Mouse (Mus musculus): Measurements from ENCODE around the gene Sat1.
"Not testable (repeated sequence)": the region's sequence is repeated elsewhere in the genome, so short reads cannot be mapped to it uniquely, and the experiment has no call there.

The Sat1 gene

DNA sequence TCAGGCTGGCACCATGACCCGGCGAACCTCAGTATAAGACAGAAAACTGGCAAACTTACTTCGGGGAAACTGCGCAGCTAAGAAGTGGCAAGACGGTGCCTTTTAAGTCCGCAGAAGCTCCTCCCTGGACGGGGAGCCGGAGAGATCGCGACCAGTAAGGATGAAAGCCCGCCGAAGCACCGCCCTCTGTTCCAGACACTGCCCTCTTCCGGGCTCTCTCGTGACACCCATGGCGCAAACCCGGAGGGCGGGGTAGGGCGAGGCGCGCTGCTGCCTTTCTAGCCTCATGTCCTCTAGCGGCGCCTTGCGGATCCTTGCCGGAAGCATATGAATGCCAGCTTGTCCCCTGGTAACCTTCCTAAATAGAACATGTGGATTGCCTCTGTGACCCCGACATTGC, at the start of gene Sat1:
Gene Sat1 (minus strand): TSS at position 179 of the 400 bp plus-strand sequence.
- DNase-seq (ENCODE audit: low spot score in 2 of 2): peak; percentile 86 to 89

DNA sequence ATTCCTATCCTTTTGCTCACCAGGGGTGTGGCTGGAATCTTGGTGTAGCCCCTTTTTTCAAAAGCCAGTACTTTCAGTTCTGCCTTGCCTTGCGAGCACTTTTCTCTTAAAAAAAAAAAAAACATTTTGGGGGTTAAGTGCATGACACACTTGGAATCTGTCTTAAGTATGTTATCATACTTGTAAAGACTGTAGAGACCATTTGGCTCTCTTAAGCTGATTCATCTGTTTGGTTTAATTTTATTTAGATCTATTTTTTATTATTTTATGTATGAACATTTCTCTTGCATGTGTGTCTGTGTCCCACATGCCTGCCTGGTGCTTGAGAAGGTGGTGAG, 46.6 kb upstream of the Sat1 start:
- no peak for DNase-seq (ENCODE audit: low spot score in 2 of 2)

DNA sequence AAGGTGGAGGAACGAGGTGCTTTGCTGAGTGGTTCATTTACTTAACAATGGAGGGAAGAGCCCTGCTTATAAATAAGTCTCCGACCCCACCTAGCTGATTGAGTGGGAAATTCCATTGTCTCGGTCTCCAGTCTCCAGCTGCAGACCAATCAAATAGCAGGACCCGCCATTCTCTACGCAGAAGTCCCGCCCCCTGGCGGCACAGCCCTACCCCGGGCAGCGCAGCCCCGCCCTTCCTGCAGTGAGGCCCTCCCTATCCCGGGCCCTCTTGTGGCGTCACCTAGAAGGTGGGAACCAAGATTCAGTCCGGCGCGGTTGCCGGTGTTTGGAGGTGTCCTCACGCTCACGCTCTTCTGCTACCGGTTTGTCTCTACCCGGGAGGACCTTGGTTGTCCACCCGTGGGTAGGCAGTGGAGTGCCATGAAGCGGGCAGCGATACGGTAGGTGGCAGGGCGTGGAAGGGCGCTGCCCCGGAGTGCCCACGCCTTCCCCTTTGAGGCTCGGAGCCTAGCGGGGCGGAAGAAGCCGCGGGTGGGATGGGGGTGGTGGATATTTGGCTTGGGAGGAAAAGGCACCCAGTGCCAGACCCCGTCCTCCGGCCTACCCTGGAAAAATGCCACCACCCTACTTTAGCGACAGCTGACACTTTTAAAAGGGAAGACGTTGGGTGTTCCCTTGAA, 46.1 kb upstream of the Sat1 start, which contains the start of gene Acot9:
Gene Acot9 (plus strand): TSS at position 209 of the 680 bp plus-strand sequence.
- peak; percentile 84 to 88 for DNase-seq (ENCODE audit: low spot score in 2 of 2)

DNA sequence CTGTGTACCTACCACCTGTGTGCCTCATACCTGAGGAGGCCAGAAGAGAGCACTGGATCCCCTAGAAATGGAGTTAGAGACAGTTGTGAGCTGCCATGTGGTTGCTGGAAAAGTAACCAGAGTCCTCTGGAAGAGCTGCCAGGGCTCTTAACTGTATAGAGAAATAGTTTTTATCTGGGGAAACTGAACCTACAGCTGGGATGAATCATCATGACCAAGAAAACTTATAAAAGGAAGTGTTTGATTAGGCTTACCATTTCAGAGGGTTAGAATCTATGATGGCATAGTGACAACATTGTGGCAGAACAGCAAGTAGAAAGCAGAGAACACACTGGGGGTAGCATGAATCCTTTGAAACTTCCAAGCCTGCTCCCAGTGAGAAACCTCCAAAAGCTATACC, 40.6 kb upstream of the Sat1 start:
- no peak for DNase-seq (ENCODE audit: low spot score in 2 of 2)

DNA sequence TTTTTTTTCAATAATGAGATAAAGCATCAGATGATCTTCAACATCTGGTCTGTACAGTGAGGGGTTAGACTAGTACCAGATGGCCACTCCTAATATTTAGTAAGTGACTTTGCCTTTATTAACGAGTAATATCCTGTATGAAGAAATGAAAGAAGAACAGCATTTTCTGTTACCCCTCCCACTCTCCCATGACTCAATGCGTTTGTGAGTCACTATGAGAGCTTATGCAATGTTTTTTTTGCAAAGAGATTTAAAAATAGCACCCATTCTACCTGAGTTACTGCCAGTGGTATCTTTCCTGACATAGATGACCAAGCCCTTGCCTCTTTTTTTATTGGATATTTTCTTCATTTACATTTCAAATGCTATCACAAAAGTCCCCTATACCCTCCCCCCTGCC, 2.0 kb upstream of the Sat1 start:
- DNase-seq (ENCODE audit: low spot score in 2 of 2): no peak

DNA sequence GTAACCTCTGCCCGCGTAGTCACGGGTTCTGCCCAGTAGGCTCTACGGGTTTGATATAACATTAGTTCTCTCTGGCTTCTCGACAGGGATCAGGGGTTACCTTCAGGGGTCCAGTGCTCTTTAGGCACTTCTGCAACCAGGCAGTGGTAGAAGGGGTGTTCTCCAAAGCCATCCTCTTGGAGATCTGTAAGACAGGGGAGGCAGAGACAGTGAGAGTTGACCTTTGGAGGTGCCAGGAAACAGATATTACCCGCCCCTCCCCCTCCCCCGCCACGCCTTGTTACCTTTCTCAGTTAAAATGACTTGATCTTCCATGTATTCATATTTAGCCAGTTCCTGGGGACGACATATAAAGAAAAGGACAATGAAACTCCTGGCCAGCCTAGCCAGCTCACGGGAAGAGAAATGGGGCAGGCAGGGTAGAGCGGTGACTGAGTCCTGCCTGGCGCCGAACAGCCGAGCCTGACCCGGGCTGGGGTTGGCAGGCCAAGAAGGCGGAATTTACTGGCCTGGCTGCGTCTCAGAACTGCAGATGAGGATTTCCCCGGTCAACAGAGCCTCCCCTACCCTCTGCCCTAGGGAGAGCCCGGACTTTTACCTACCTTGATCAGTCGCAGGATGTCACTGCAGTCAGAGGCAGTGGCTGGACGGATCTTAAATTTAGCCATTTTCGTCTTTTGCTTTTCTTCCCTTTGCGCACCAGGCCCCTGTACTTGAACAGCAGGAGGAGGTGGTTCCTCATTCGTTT, 574 bp downstream of the Sat1 start:
- peak in 1 of 2 experiments; percentile 21 for DNase-seq (ENCODE audit: low spot score in 2 of 2)

DNA sequence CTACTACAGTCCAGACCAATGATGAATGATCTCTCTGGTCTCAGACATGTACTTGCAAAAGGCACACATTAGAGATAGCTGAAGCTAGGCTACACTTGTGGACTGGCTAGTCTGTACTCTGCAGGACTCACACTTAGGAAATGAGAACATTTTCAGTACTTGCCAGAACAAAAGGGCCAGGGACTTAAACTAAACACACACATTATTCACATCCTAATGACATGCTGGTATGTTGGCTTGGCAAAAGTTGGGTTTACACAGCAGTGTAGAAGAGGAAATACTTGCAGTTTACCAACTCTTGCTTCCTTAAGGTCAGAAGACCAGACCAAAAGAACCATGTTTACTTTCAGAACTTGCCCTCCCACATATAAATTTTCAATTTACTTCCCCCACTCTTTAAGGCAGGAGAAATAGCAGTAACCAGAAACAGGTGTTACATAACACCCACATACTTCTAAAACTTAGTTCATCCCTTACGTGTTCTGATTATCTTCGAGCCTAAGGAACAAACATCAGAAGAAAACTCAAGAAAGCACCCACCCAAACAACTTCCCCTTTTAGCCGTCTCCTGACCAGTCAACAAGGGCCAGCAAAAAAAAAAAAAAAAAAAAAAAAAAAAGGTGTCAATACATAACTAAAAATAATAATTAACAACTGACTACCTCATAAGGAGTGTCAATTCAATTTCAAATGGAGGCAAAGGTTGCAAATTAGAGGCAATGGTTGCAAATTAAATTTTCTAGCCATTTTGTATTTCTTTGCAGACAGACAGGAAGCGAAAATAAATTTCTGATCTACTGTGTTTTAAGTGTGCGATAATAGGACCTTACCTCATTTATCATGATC, 1.7 kb downstream of the Sat1 start:
- DNase-seq (ENCODE audit: low spot score in 2 of 2): no peak

DNA sequence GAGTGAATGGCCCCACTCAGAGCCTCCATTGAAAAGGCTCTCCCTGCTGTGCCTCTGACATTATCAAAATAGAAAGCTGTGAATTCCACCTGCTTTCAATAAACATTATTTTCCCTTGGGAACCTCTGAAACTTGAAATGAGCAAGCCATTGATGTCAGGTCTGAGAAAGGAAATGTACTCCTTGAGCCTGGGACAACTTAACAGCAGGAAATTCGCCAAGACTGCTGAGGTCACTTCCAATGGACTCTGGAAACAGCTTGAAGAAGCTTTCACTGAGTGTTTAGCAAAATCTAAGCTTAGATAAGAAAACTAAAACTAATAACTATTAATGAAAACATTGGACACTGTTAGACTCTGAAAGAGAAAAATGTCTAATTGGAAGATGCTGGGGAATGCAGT, 7.6 kb downstream of the Sat1 start:
- no peak for DNase-seq (ENCODE audit: low spot score in 2 of 2)

DNA sequence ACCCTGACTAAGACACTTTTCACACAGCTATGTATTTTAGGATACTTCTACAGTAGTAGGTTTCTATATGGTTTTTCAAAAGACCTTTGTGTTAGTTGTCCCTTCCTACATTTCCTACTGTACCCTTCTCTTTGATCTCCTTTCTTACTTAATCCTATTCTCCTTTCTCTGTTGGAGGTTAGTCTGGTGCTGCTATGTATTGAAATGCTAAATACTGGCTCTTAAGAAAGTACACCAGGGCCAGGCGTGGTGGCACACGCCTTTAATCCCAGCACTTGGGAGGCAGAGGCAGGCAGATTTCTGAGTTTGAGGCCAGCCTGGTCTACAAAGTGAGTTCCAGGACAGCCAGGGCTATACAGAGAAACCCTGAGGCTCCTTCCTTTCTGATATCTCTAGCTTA, 10.8 kb downstream of the Sat1 start:
- not testable (repeated sequence) for DNase-seq (ENCODE audit: low spot score in 2 of 2)

DNA sequence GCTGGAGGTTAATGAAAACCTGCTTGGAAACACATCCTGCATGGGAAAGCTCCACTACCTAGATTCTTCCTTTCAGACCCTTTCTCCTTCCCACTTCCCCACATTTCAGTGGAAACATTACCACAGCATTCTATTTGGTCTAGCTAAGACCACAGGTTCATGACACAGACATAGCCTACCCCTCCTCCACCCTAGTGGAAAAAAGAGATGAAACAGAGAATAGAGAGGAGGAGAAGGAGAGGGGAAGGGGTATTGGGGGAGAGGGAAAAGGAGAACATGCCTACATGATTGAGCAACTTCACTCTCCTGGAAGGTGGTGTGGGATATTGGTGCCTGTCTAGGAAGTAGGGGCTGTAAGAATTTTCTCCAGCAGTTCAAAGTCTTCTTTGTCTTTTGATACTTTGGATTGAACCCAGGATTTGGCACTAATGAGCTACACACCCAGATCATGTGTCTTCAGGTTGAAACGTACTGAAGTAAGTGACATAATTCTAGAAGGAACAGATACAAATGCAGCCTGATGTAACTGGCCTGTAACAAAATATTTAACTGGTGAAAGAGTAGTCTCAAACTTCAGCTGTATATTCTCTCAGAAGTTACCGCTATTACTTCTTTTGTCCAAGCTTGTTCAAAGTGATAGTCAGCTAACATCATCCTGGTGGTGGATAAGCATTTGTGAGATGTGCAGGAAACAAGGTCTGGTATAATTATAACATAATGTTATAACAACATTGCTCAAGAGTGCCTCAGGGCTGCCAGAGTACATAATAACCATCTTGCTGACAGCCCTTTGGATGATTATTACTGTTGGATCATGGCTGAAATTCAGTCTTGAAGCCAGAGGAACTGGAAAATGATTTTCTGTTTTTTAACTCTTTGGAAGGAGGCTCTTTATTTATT, 13.6 kb downstream of the Sat1 start:
- DNase-seq (ENCODE audit: low spot score in 2 of 2): no peak

DNA sequence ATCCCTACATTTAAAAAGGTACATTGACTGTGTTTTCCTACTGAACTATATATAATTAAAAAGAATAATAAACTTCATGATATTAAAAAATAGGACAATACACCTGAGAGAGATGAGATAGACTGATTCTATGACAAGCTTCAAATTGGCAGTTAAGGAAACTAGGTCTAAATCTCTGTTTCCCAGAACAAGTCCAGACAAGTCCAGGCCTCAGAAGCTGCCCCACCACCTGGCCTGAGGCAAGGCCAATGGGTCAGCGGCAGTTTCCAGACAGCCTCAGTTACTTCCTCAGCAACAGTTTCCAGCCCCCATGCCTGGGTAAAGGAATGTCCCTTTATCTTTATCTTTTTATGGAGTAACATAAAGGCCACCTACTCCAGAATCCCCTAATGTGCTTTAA, 14.4 kb downstream of the Sat1 start:
- DNase-seq (ENCODE audit: low spot score in 2 of 2): no peak

DNA sequence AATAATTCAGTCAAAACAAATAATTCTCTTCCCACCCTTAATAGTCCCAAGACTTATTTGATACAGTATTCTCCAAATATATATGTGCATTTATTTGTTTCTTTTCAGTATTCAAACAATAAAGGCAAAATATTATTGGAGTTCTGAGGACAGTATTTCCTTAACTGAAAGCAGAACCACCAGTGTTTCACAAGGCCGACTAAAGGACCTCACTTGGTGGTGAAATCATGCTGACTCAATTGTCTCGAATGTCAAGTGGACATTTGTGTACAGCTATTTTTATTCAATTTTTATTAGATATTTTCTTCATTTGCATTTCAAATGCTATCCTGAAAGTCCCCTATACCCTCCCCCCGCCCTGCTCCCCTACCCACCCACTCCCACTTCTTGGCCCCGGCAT, 21.3 kb downstream of the Sat1 start:
- DNase-seq (ENCODE audit: low spot score in 2 of 2): no peak

DNA sequence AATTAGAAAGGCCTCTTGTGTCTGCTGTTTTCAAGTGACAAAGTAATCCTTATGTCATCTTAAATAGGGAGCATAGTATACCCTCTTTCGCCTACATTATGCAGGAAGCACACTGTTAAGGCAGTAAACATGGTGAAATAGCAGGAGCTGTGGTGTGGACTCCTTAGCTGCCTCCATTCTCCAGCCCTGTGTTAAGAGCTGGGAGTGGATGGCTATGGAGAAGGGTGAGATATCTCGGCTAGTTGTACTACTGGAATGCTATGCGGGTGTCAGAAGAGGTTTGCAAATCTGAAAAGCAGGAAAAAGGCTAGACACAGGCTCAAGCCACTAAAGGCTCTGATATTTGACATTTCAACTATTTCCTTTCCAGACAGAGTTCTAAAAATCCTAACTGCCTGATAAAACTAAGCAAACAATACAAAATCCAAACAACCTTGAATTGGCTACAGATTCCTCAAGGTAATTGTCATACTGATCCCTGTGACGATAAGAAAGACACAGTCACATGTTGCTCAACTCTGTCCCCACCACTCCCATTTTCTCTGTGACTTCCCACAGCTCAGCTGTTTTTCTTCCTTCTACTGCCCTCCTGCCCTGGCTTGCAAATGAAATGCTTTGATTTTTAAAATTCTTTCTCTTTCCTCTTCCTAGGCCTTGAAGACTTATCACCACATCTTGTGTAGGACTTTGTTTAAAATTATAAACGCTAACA, 22.4 kb downstream of the Sat1 start:
- DNase-seq (ENCODE audit: low spot score in 2 of 2): no peak

DNA sequence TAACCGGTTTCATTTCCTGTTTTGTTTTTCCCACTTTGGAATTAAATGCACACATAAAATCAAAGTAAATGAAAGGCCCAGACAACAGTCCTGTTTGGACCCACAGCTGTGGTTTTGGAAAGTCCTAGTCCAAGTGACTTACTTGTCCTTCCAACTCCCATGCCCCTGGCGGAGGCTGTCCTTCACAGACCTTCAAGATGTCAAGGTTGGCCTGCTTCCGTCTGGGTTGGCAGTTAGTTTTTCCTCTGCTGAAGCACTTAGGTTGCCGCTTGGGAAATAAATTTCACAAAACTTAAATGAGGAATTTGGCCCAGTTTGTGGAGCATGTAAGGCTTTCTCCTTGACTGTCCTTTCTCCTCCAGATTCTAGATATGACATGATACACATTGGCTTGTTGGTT, 24.3 kb downstream of the Sat1 start:
- DNase-seq (ENCODE audit: low spot score in 2 of 2): no peak

DNA sequence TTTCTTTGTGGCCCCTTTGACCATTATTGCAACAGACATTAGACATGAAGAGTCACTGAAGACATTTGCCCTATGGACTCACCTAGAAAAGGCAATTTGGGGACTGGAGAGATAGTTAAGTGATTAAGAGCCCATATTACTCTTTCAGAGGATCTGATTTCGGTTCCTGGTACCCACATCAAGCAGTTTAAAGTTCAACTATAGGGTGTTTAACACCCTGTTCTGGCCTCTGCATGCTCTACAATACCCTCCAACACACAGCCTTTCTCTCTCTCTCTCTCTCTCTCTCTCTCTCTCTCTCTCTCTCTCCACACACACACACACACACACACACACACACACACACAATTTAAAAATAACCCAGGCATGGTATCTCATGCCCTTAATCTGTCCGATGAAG, 38.6 kb downstream of the Sat1 start:
- no peak for DNase-seq (ENCODE audit: low spot score in 2 of 2)

DNA sequence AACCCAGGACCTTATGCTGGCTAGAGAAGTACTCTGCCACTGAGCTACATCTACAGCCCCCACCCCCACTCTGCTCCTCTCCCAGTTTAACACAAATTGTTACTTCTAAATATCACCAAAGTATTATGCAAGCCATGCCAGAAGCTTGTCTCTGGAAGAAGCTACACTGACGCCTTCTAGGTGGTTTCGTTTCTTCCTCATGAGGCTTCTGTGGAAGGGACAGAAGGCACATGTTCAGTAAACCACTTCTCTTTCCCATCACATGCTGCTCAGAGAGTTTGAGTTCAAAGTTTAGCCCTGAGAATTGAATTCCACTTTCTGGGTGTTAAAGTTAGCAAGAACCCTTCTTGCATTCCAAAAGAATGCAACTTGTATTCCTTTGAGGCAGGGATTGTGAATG, 39.0 kb downstream of the Sat1 start:
- DNase-seq (ENCODE audit: low spot score in 2 of 2): no peak

DNA sequence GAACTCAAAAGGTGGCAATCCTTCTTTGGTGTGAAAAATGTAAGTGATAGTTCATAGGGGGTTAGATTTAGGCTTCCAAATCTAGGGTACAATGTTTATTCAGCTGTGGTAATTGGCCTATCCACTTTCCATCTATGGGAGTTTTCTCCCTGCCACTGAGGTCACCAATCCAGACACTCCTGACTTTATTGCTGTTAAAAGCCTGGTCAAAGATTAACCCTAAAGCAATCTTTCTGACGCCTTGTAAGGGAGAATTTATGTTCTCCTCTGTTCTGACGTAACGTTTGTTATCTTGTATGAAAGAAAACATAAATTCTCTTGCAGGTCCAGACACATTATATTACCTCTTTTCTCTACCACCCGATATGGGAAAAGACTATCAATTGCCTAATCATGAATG, 40.7 kb downstream of the Sat1 start:
- DNase-seq (ENCODE audit: low spot score in 2 of 2): no peak

DNA sequence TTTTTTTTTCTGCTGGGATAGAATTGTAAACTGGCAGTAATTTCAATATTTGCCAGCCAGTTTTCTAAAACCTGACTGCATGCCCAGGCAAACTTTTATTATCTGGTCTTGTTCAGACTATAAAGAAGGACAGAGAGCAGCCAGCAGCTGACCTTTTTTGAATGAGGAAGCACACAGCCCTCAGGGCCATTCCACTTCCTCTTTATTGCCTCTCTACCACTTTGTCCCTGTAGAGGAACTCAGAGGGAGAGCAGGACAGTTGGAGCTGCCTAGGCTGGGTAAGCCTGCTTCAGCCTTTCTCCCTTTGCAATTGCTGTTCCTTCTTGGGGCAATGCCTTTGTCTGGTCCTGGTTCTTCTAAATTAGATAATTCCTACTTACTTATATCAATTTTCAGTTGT, 43.9 kb downstream of the Sat1 start:
- no peak for DNase-seq (ENCODE audit: low spot score in 2 of 2)

DNA sequence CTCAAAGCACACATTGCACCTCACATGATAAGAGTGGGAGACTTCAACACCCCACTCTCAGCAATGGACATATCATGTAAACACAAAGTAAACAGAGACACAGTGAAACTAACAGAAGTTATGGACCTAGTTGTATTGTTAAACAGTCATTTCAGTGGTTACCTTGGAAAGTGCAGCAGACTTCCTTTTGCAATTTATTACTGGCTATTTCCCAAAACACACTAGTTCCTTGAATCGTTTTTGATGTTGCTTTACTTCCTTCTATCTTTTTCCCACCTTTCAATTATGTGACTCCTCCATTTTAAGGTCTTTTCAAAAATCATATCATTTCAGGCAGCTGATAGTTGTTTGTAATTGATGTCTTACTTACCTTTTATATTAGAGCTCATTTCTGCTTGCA, 44.5 kb downstream of the Sat1 start:
- DNase-seq (ENCODE audit: low spot score in 2 of 2): no peak

DNA sequence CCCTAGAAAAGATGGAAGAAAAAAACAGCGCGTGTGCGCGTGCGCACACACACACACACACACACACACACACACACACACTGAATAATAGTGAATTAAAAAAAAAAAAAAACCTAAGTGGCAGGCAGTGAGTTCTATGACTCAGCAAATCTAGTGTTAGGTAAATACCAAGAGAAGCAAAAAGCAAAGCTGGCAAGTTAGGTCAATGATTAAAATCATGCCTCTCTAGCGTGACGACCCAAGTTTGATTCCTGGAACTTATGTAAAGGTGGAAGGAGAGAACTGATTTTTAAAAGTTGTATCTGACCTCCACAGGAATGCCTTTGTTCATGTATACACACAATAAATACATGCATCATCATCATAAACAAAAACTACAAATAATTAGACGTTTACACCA, 46.4 kb downstream of the Sat1 start:
- DNase-seq (ENCODE audit: low spot score in 2 of 2): no peak

DNA sequence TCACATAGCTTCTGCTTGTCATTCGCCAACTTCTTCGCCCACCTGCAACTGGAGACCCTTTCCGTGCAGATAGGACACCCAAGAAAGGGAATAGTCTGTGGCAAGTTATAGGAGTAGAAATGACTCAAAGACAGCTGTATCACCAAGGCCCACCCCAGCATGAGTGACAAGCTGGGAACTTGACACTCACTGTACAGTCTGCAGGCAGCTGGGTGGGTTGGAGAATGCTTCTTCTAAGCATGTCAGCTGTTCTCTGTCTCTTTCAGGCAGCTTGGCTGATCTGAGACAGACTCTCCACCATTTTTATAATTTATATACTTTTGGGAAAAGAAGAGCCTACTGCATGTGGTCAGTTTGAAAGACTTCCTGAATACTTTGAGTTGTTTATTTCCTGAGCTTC, 48.6 kb downstream of the Sat1 start:
- no peak for DNase-seq (ENCODE audit: low spot score in 2 of 2)

Data from urinary bladder, postnatal 4 days (tissue).